Mouse (Mus musculus): Measurements from ENCODE around the gene Itgb2. TPM values are rescaled to one million over a fixed set of nuclear protein-coding genes. Genes with fewer than 3 reads are reported as not detected.

Gene Itgb2
- 18.2 and 20.6 TPM in 2 replicates for polyA plus RNA-seq (2015; fragmentation: Nextera tagmentation; extraction: Ambion mirVana)

DNA sequence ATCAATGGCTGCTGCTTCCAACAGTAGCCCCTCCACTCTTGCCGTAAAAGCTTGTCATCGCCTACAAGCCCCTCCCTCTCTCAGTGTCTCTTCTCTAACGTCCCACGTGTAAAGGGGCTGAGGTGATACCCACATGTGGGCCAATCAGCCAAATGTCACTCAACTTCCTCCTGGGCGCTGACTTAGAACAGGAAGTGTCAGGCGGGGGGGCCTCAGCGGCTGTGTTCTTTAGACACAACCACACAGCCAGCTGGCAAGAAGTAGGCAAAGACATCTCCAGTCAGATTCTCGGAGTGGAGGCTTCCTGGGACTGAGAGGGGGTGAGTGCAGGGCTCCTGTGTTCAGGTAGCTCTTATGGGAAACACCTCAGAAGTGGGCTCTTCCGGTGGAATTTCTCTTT, at the start of gene Itgb2:
Gene Itgb2 (plus strand): TSS at position 113 of the 400 bp plus-strand sequence.
- ATAC-seq (ENCODE audit: low read depth): no peak
- Histone ChIP-seq H3K27ac (ENCODE audit: low read length) (0 out of 2 replicates have a peak within 1 kb of the TSS, but pooled peaks have one; percentile 62), H3K4me2 (ENCODE audit: low read depth, low read length) (peak within 1 kb of the TSS; percentile 12), H3K36me3 (ENCODE audit: control insufficient read depth, insufficient read depth) (no peaks in the 10 kb centered on the region), H3K4me1 (ENCODE audit: control insufficient read depth, low read depth, low read length) (peaks cover 10% of the 10 kb centered on the region), H3K9me3 (replicated peaks; ENCODE audit: control insufficient read depth, low read length) (no peaks in the 10 kb centered on the region), H3K9ac (ENCODE audit: low read depth, low read length) (peak within 1 kb of the TSS; percentile 13; the same call in 1 of the 2 replicates), H3K4me3 (ENCODE audit: low read depth, low read length) (peak within 1 kb of the TSS; percentile 42), H3K27me3 (ENCODE audit: control insufficient read depth, insufficient read depth, low read depth, low read length) (no peaks in the 10 kb centered on the region)
- WGBS (ENCODE audit: insufficient replicate concordance): 14% methylated on average over 9 of the region's 9 CpGs

DNA sequence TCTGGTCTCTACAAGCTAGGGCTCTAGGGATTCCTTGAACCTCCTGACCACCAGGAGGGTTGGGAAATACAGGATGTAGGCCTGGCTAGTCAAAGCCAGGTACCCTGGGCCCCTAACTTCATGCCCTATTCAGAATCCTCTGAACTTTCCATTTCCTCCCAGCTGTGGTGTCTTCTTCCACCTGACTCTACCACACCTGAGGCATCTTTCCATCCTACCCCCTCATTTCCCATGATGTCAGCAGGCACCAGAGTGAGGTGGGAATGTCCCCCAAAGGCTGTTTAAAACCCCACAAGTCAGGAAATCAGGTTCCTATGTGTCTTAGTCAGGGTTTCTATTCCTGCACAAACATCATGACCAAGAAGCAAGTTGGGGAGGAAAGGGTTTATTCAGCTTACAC, 48.2 kb upstream of the Itgb2 start:
- Histone ChIP-seq H3K27ac (ENCODE audit: low read length) (no peak overlapping the region), H3K9me3 (replicated peaks; ENCODE audit: control insufficient read depth, low read length) (no peaks in the 10 kb centered on the region), H3K4me3 (ENCODE audit: low read depth, low read length) (no peak overlapping the region), H3K27me3 (ENCODE audit: control insufficient read depth, insufficient read depth, low read depth, low read length) (no peaks in the 10 kb centered on the region), H3K4me1 (ENCODE audit: control insufficient read depth, low read depth, low read length) (no peaks in the 10 kb centered on the region), H3K9ac (ENCODE audit: low read depth, low read length) (no peak overlapping the region), H3K4me2 (ENCODE audit: low read depth, low read length) (no peak overlapping the region), H3K36me3 (ENCODE audit: control insufficient read depth, insufficient read depth) (peaks cover under 1% of the 10 kb centered on the region; the same call in 1 of the 2 replicates)
- no peak for ATAC-seq (ENCODE audit: low read depth)

- Histone ChIP-seq H3K27me3 (ENCODE audit: control insufficient read depth, insufficient read depth, low read depth, low read length) (no peaks in the 10 kb centered on the region), H3K4me2 (ENCODE audit: low read depth, low read length) (no peak overlapping the region), H3K4me1 (ENCODE audit: control insufficient read depth, low read depth, low read length) (no peaks in the 10 kb centered on the region), H3K27ac (ENCODE audit: low read length) (no peak overlapping the region), H3K9ac (ENCODE audit: low read depth, low read length) (no peak overlapping the region), H3K9me3 (replicated peaks; ENCODE audit: control insufficient read depth, low read length) (no peaks in the 10 kb centered on the region), H3K36me3 (ENCODE audit: control insufficient read depth, insufficient read depth) (peaks cover 19% of the 10 kb centered on the region), H3K4me3 (ENCODE audit: low read depth, low read length) (no peak overlapping the region)
- WGBS (ENCODE audit: insufficient replicate concordance): 36% methylated on average over 18 of the region's 18 CpGs
- ATAC-seq (ENCODE audit: low read depth): peak; percentile 49; the same call in 1 of the 2 replicates
Observed at GRCm38 (mm10) chr10:77484205-77484935, 45.7 kb upstream of the Itgb2 start.

GRCm38 (mm10) chr10:77485786-77486185, 44.3 kb upstream of the Itgb2 start:
- 57% methylated on average over 3 of the region's 3 CpGs for WGBS (ENCODE audit: insufficient replicate concordance)
- Histone ChIP-seq H3K4me1 (ENCODE audit: control insufficient read depth, low read depth, low read length) (no peaks in the 10 kb centered on the region), H3K27me3 (ENCODE audit: control insufficient read depth, insufficient read depth, low read depth, low read length) (no peaks in the 10 kb centered on the region), H3K4me2 (ENCODE audit: low read depth, low read length) (no peak overlapping the region), H3K4me3 (ENCODE audit: low read depth, low read length) (no peak overlapping the region), H3K27ac (ENCODE audit: low read length) (no peak overlapping the region), H3K9me3 (replicated peaks; ENCODE audit: control insufficient read depth, low read length) (no peaks in the 10 kb centered on the region), H3K36me3 (ENCODE audit: control insufficient read depth, insufficient read depth) (peaks cover 24% of the 10 kb centered on the region), H3K9ac (ENCODE audit: low read depth, low read length) (no peak overlapping the region)
- ATAC-seq (ENCODE audit: low read depth): no peak

GRCm38 (mm10) chr10:77488168-77488567, 41.9 kb upstream of the Itgb2 start:
- no peaks in the 10 kb centered on the region for H3K9me3 ChIP-seq (replicated peaks; ENCODE audit: control insufficient read depth, low read length)
- H3K4me3 ChIP-seq (ENCODE audit: low read depth, low read length): no peak overlapping the region
- H3K36me3 ChIP-seq (ENCODE audit: control insufficient read depth, insufficient read depth): peaks cover 28% of the 10 kb centered on the region
- no peak overlapping the region for H3K4me2 ChIP-seq (ENCODE audit: low read depth, low read length)
- H3K27me3 ChIP-seq (ENCODE audit: control insufficient read depth, insufficient read depth, low read depth, low read length): no peaks in the 10 kb centered on the region
- no peak for ATAC-seq (ENCODE audit: low read depth)
- H3K4me1 ChIP-seq (ENCODE audit: control insufficient read depth, low read depth, low read length): no peaks in the 10 kb centered on the region
- 83% methylated on average over 7 of the region's 7 CpGs for WGBS (ENCODE audit: insufficient replicate concordance)
- H3K27ac ChIP-seq (ENCODE audit: low read length): no peak overlapping the region
- H3K9ac ChIP-seq (ENCODE audit: low read depth, low read length): no peak overlapping the region

- Histone ChIP-seq H3K4me3 (ENCODE audit: low read depth, low read length) (no peak overlapping the region), H3K9ac (ENCODE audit: low read depth, low read length) (no peak overlapping the region), H3K4me2 (ENCODE audit: low read depth, low read length) (no peak overlapping the region), H3K27me3 (ENCODE audit: control insufficient read depth, insufficient read depth, low read depth, low read length) (no peaks in the 10 kb centered on the region), H3K9me3 (replicated peaks; ENCODE audit: control insufficient read depth, low read length) (no peaks in the 10 kb centered on the region), H3K4me1 (ENCODE audit: control insufficient read depth, low read depth, low read length) (no peaks in the 10 kb centered on the region), H3K36me3 (ENCODE audit: control insufficient read depth, insufficient read depth) (peaks cover 37% of the 10 kb centered on the region), H3K27ac (ENCODE audit: low read length) (no peak overlapping the region)
- no peak for ATAC-seq (ENCODE audit: low read depth)
- WGBS (ENCODE audit: insufficient replicate concordance): 75% methylated on average over 6 of the region's 6 CpGs
Observed at GRCm38 (mm10) chr10:77491585-77491984, 38.5 kb upstream of the Itgb2 start.

GRCm38 (mm10) chr10:77492885-77493284, 37.2 kb upstream of the Itgb2 start:
- WGBS (ENCODE audit: insufficient replicate concordance): 82% methylated on average over 3 of the region's 3 CpGs
- Histone ChIP-seq H3K4me1 (ENCODE audit: control insufficient read depth, low read depth, low read length) (no peaks in the 10 kb centered on the region), H3K27ac (ENCODE audit: low read length) (no peak overlapping the region), H3K27me3 (ENCODE audit: control insufficient read depth, insufficient read depth, low read depth, low read length) (no peaks in the 10 kb centered on the region), H3K4me3 (ENCODE audit: low read depth, low read length) (no peak overlapping the region), H3K9me3 (replicated peaks; ENCODE audit: control insufficient read depth, low read length) (no peaks in the 10 kb centered on the region), H3K9ac (ENCODE audit: low read depth, low read length) (no peak overlapping the region), H3K36me3 (ENCODE audit: control insufficient read depth, insufficient read depth) (peaks cover 34% of the 10 kb centered on the region), H3K4me2 (ENCODE audit: low read depth, low read length) (no peak overlapping the region)
- ATAC-seq (ENCODE audit: low read depth): no peak

DNA sequence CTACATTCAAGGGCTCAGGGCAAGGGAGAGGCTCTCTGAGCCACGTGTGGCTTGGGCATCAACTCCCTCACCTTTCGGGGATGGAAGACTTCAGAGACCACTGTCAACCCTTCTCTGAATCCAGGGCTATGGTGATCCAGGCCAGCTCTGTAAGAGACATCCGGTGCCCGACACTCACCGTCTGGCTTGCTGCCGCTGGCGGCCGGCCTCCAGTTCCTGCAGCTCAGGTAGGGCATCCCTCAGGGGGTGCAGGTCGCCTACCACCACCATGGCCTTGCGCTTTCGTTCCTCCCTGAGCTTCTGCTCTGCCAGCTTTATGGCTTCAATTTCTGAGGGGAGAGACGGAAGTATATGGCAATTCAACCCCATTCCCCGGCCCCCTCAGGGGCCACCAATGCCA, 32.9 kb upstream of the Itgb2 start:
- WGBS (ENCODE audit: insufficient replicate concordance): 86% methylated on average over 13 of the region's 13 CpGs
- no peak overlapping the region for H3K27ac ChIP-seq (ENCODE audit: low read length)
- no peak overlapping the region for H3K4me2 ChIP-seq (ENCODE audit: low read depth, low read length)
- no peaks in the 10 kb centered on the region for H3K27me3 ChIP-seq (ENCODE audit: control insufficient read depth, insufficient read depth, low read depth, low read length)
- H3K9me3 ChIP-seq (replicated peaks; ENCODE audit: control insufficient read depth, low read length): no peaks in the 10 kb centered on the region
- H3K4me1 ChIP-seq (ENCODE audit: control insufficient read depth, low read depth, low read length): no peaks in the 10 kb centered on the region
- H3K9ac ChIP-seq (ENCODE audit: low read depth, low read length): no peak overlapping the region
- H3K36me3 ChIP-seq (ENCODE audit: control insufficient read depth, insufficient read depth): peaks cover 15% of the 10 kb centered on the region
- ATAC-seq (ENCODE audit: low read depth): no peak
- no peak overlapping the region for H3K4me3 ChIP-seq (ENCODE audit: low read depth, low read length)

DNA sequence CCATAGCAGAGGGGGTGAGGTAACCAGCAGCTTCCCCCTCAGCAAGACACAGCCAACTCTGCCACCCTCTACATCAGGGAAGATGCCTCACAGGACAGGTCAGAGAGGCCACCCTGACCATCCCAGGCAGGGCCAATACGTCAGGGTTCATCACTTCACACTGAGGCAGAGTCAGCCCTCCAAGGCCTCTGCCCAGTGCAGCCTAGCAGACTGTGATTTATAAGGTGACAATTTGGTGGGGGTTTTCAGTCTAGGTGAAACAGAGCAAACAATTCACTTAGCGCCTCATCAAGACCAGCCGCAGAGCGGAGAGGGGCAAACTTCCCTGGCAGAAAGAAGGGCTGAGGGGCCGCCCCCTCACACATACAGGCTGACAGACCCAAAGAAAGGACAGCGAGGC, 31.8 kb upstream of the Itgb2 start:
- Histone ChIP-seq H3K36me3 (ENCODE audit: control insufficient read depth, insufficient read depth) (peaks cover 14% of the 10 kb centered on the region), H3K4me2 (ENCODE audit: low read depth, low read length) (no peak overlapping the region), H3K27ac (ENCODE audit: low read length) (no peak overlapping the region), H3K4me3 (ENCODE audit: low read depth, low read length) (no peak overlapping the region), H3K9ac (ENCODE audit: low read depth, low read length) (no peak overlapping the region), H3K9me3 (replicated peaks; ENCODE audit: control insufficient read depth, low read length) (no peaks in the 10 kb centered on the region), H3K4me1 (ENCODE audit: control insufficient read depth, low read depth, low read length) (no peaks in the 10 kb centered on the region), H3K27me3 (ENCODE audit: control insufficient read depth, insufficient read depth, low read depth, low read length) (no peaks in the 10 kb centered on the region)
- no peak for ATAC-seq (ENCODE audit: low read depth)
- 78% methylated on average over 6 of the region's 6 CpGs for WGBS (ENCODE audit: insufficient replicate concordance)

All from liver, embryonic 16.5 days (tissue).